Mouse (Mus musculus) stomach, postnatal 0 days (tissue): ENCODE measurements at regions not wholly inside any gene's neighbourhood (a gene's known extent, or its start where the extent isn't known, plus 50 kb on each side); places are given as distances from the start of the nearest gene placed in this dataset.

Experiments
- CTCF ChIP-seq: IDR thresholded peaks from 2 replicates; pipeline ENCODE4 v1.5.1; 2016; ENCODE audit warnings: antibody characterized with exemption, low read depth, mild to moderate bottlenecking, moderate library complexity
- EP300 ChIP-seq: optimal IDR thresholded peaks from 2 replicates; pipeline ENCODE3; 2016; ENCODE audit warnings: antibody characterized with exemption

GRCm38 (mm10) chr12:94399991-94400390, 1292.0 kb upstream of the Flrt2 start:
- no peak for TF ChIP-seq CTCF
- no peak for TF ChIP-seq EP300
